26 mouse cellular contexts compared by ENCODE assay signal in the genomic region with DNA sequence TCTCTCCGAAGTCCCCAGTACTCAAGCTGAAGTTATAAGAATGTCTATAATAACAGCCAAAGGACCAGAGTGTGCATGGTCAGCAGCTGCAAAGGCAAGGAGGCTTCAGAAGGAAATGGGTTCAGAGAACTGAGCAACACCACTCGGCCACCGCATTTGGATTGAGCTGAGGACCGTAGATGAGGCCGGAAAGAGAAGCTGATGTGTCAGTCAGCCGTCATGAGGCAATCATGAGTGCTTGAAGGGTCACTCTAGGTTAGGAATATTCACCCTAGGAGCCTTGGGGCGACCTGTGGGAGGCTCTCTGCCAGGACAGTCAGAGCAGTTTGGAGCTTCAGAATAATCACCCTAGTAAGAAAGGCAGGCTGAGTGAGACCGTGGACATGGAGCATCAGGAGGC. TPM values are rescaled to one million over a fixed set of nuclear protein-coding genes. Genes with fewer than 3 reads are reported as not detected.
DNase-seq lines count a peak whose midpoint lies in the region; ATAC-seq and TF ChIP-seq lines count a peak whose summit lies in the region.
"Had no signal": no experiment of that assay in that cellular context is flagged by ENCODE, and none has a peak within 500 bp of the region (broad histone marks: within the 10 kb centered on the region; RNA-seq: fewer than 3 reads in every experiment).

No protein-coding gene starts in this region.

- peak; percentile 97 for DNase-seq in heart, adult 11 months
- no peak for DNase-seq in heart, postnatal 10 days
- DNase-seq in thymus, adult 2 months: no peak
- no peak for DNase-seq in thymus, postnatal 10 days (ENCODE audit: low spot score in 2 of 2)
- DNase-seq in cerebellum, adult 8-10 months: no peak
- no peak for DNase-seq in MN1 (ENCODE audit: low spot score)
- DNase-seq: cerebellum, postnatal 14 days; forebrain, postnatal 0 days; kidney, adult 18-20 months; kidney, postnatal 25 days; midbrain, embryonic 14.5 days had no signal

- H3K27me3 ChIP-seq in thymus, adult 2 months (ENCODE audit: control insufficient read depth, insufficient read depth, low read length): no peaks in the 10 kb centered on the region
- no peaks in the 10 kb centered on the region for H3K27me3 ChIP-seq in liver, embryonic 16.5 days (ENCODE audit: control insufficient read depth, insufficient read depth, low read depth, low read length)
- H3K27me3 ChIP-seq: embryonic facial prominence, embryonic 15.5 days; heart, embryonic 15.5 days; limb, embryonic 13.5 days; stomach, embryonic 15.5 days had no signal

- no peak overlapping the region for H3K4me3 ChIP-seq in thymus, adult 2 months (ENCODE audit: control insufficient read depth, insufficient read depth, low read length)
- H3K4me3 ChIP-seq in liver, embryonic 16.5 days (ENCODE audit: low read depth, low read length): no peak overlapping the region
- H3K4me3 ChIP-seq: embryonic facial prominence, embryonic 15.5 days; heart, adult 2 months; heart, embryonic 15.5 days; limb, embryonic 13.5 days; myocyte; stomach, embryonic 15.5 days had no signal

- no peak overlapping the region for H3K9ac ChIP-seq in liver, embryonic 16.5 days (ENCODE audit: low read depth, low read length)
- H3K9ac ChIP-seq: embryonic facial prominence, embryonic 15.5 days; forebrain, postnatal 0 days; heart, embryonic 15.5 days; limb, embryonic 13.5 days; stomach, embryonic 15.5 days had no signal

- intact Hi-C loops in heart, postnatal 10 days (cut with DNase I): loop anchor here (10.0 kb wide), 1 partner anchor 773 kb away; no protein-coding TSS in a partner anchor

- TF ChIP-seq CTCF in thymus, adult 2 months (IDR thresholded peaks at IDR 0.05; ENCODE audit: borderline replicate concordance, control insufficient read depth, extremely low read depth, insufficient read depth, low read length, poor library complexity): no peak

- ATAC-seq in liver, embryonic 16.5 days (ENCODE audit: low read depth): peak; percentile 28; the same call in 1 of the 2 replicates
- ATAC-seq in neutrophil, adult 5-6 weeks (ENCODE audit: extremely low read depth, insufficient number of reproducible peaks, low FRiP score, poor library complexity, severe bottlenecking): peak; percentile 11; the same call in 1 of the 2 replicates
- ATAC-seq: forebrain, postnatal 0 days had no signal

- no peak for TF ChIP-seq POLR2A in thymus, adult 2 months (IDR thresholded peaks at IDR 0.05; ENCODE audit: control insufficient read depth, extremely low read depth, insufficient read depth, low read length, poor library complexity)

- H3K4me1 ChIP-seq in thymus, adult 2 months (replicated peaks; ENCODE audit: control insufficient read depth, insufficient read depth, low read length): peaks cover 19% of the 10 kb centered on the region
- H3K4me1 ChIP-seq in liver, embryonic 16.5 days (ENCODE audit: control insufficient read depth, low read depth, low read length): no peaks in the 10 kb centered on the region
- H3K4me1 ChIP-seq: embryonic facial prominence, embryonic 15.5 days; heart, embryonic 15.5 days; limb, embryonic 13.5 days; stomach, embryonic 15.5 days had no signal

- 86% methylated on average over 8 of the region's 8 CpGs for WGBS in thymus, adult 2 months
- WGBS in liver, embryonic 16.5 days (ENCODE audit: insufficient replicate concordance): 68% methylated on average over 8 of the region's 8 CpGs

- peak overlapping the region; percentile 99 for H3K27ac ChIP-seq in thymus, adult 2 months (ENCODE audit: control insufficient read depth, insufficient read depth, low read length)
- 0 out of 2 replicates have a peak overlapping the region, but pooled peaks have one; percentile 30 for H3K27ac ChIP-seq in liver, embryonic 16.5 days (ENCODE audit: low read length)
- H3K27ac ChIP-seq: embryonic facial prominence, embryonic 15.5 days; heart, adult 2 months; heart, embryonic 15.5 days; limb, embryonic 13.5 days; stomach, embryonic 15.5 days had no signal

- no peaks in the 10 kb centered on the region for H3K36me3 ChIP-seq in thymus, adult 2 months (ENCODE audit: control insufficient read depth, insufficient read depth, low read length)
- no peaks in the 10 kb centered on the region for H3K36me3 ChIP-seq in liver, embryonic 16.5 days (ENCODE audit: control insufficient read depth, insufficient read depth)
- H3K36me3 ChIP-seq: embryonic facial prominence, embryonic 15.5 days; G1E; heart, embryonic 15.5 days; stomach, embryonic 15.5 days had no signal

- no peaks in the 10 kb centered on the region for H3K9me3 ChIP-seq in liver, embryonic 16.5 days (replicated peaks; ENCODE audit: control insufficient read depth, low read length)
- H3K9me3 ChIP-seq: embryonic facial prominence, embryonic 15.5 days; G1E; heart, embryonic 15.5 days; limb, embryonic 13.5 days; stomach, embryonic 15.5 days had no signal

- H3K4me2 ChIP-seq in liver, embryonic 16.5 days (ENCODE audit: low read depth, low read length): no peak overlapping the region
- H3K4me2 ChIP-seq: embryonic facial prominence, embryonic 15.5 days; heart, embryonic 15.5 days; limb, embryonic 13.5 days; stomach, embryonic 15.5 days had no signal

RNA-seq across cellular contexts. Expression of a gene that starts 55.4 kb away (rescaled TPM):
- total RNA-seq in heart, postnatal 10 days (2021): not detected
- polyA plus RNA-seq in thymus, adult 2 months (2012; rRNA removed): 0.57 and 0.74 TPM in 2 replicates
- polyA plus RNA-seq in liver, embryonic 16.5 days (2015; fragmentation: Nextera tagmentation; extraction: Ambion mirVana): not detected in 2 replicates
- 0.93 and 2.2 TPM in 2 replicates for total RNA-seq in neutrophil, adult 5-6 weeks (2017)
- total RNA-seq: adrenal gland, postnatal 4 days; forebrain, postnatal 0 days; G1E; gastrocnemius, adult 8-10 months; heart, adult 2 months; left cerebral cortex, postnatal 14 days had no signal
- polyA plus RNA-seq: embryonic facial prominence, embryonic 15.5 days; forebrain, postnatal 0 days; G1E; heart, adult 2 months; heart, embryonic 15.5 days; hindbrain, embryonic 11.5 days; limb, embryonic 13.5 days; lung, embryonic 16.5 days; myocyte; neural tube, embryonic 14.5 days; stomach, embryonic 15.5 days had no signal
